Mouse (Mus musculus) small intestine, adult 2 months (tissue): ENCODE data around the gene Nr4a2. TPM values are rescaled to one million over a fixed set of nuclear protein-coding genes. Genes with fewer than 3 reads are reported as not detected.
A peak's percentile ranks its signal among the peaks of the same experiment; 100 is the strongest.

ENCODE experiments used
- H3K27ac ChIP-seq: fragments of 200-500 bp; 2 replicates; pipeline ENCODE4 v1.5.1; 2012; ENCODE audit warnings: low read depth, low read length, control low read depth, inconsistent platforms; ENCODE audit not compliant: insufficient read depth
- H3K27me3 ChIP-seq: fragments of 200-500 bp; 2 replicates; pipeline ENCODE4 v1.6.1; 2012; ENCODE audit warnings: mild to moderate bottlenecking, moderate library complexity, low read length, inconsistent platforms; ENCODE audit not compliant: control insufficient read depth, insufficient read depth
- H3K36me3 ChIP-seq: fragments of 200-500 bp; 2 replicates; pipeline ENCODE4 v1.6.1; 2012; ENCODE audit warnings: mild to moderate bottlenecking, low read length, control low read depth, inconsistent platforms; ENCODE audit not compliant: control insufficient read depth, insufficient read depth
- H3K4me1 ChIP-seq: fragments of 200-500 bp; 2 replicates; pipeline ENCODE4 v1.6.1; 2012; ENCODE audit warnings: low read length, inconsistent platforms, mixed read lengths; ENCODE audit not compliant: control insufficient read depth, insufficient read depth, insufficient read length
- H3K4me3 ChIP-seq: fragments of 200-500 bp; 2 replicates; pipeline ENCODE4 v1.5.1; 2012; ENCODE audit warnings: low read depth, mild to moderate bottlenecking, control low read depth, inconsistent platforms, low read length, moderate library complexity
- CTCF ChIP-seq: fragments of 200-500 bp; IDR thresholded peaks from 2 replicates; pipeline ENCODE4 v1.5.1; 2012; ENCODE audit warnings: low read depth, mild to moderate bottlenecking, control low read depth, inconsistent platforms, low read length, moderate library complexity, mixed read lengths; ENCODE audit not compliant: insufficient replicate concordance, insufficient read length; ENCODE audit errors: extremely low read depth
- POLR2A ChIP-seq: fragments of 200-500 bp; IDR thresholded peaks from 2 replicates; pipeline ENCODE4 v1.6.1; 2012; ENCODE audit warnings: low read depth, mild to moderate bottlenecking, control low read depth, inconsistent platforms, low read length, moderate library complexity
- WGBS: fragments of 180-500 bp; shearing (Covaris S2); methylation state at CpG from one replicate; pipeline ENCODE4 v1.1.7; 2018; 5-methylcytosine and 5-hydroxymethylcytosine counted together
- polyA plus RNA-seq: library from polyadenylated mRNA; depleted of rRNA; stranded (reverse); fragments of >200 nt; gene quantifications from 2 replicates; pipeline ENCODE4 v1.2.3, GENCODE M21; 2012

Nr4a2 gene
- polyA plus RNA-seq, 1 experiment: 2.0 TPM

DNA sequence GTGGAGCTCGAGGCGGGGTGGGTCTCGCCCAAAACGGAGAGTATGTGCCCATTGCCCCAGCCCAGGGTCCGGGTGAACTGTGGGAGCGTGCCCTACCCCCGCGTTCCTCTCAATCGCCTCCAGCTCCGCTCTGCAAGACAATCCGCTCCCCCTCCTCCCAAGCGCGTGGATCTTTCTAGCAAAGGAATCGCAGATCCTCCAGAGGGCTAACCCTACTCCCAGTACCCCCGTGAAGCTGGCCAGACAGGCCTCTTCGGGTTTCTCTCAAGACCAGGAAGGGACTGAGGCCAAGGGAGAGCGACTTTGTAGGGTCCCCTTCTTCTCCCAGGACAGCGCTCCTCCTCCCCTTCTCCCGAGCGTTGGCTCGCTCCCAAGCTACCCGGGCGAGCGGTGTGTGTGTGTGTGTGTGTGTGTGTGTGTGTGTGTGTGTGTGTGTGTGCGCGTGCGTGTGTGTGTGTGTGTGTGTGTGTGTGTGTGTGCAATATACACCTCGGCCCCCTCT, 7.9 kb downstream of the Nr4a2 start:
- WGBS: 1% methylated on average over 26 of the region's 28 CpGs
- H3K27ac ChIP-seq: peak overlapping the region; percentile 71
- peak overlapping the region; percentile 80 for H3K4me3 ChIP-seq
- H3K27me3 ChIP-seq: no peaks in the 10 kb centered on the region
- peaks cover 2% of the 10 kb centered on the region; the same call in 1 of the 2 replicates for H3K4me1 ChIP-seq
- TF ChIP-seq POLR2A (no peak), CTCF (no peak)
- no peaks in the 10 kb centered on the region for H3K36me3 ChIP-seq

DNA sequence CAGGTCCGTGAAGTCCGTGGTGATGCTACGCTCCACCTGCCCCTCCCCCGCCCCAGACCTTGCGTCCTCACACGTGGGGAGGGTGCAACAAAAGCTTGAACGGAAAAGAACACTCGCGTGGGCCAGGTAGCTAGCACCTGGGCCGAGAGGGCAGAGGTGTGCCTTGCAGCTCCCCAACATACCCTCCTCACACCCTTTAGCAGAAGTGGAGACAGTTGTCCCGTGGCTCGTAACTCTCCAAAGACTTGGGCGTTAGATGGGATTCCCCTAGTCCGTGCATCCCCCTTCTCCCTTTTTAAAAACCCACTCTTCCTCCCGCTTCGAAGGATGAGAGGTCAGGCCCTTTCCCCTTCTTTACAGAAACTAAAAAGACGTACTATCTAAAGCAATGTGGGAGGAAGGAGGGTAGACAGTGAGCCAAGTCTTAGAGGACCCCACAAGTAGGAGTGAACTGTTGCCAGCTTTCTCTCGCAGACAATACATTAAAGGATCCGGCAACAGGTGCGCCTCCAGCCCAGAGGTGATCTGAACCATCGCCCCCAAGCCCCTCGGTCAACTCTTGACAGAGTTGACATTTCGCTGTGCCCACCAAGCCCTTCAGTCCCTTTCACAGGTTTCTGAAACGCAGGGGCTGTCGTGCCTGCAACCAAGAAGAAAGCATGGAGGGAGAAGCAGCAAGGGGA, 8.5 kb downstream of the Nr4a2 start:
- H3K27me3 ChIP-seq: no peaks in the 10 kb centered on the region
- peak overlapping the region; percentile 71; the same call in 1 of the 2 replicates for H3K27ac ChIP-seq
- H3K4me1 ChIP-seq: peaks cover 2% of the 10 kb centered on the region; the same call in 1 of the 2 replicates
- H3K36me3 ChIP-seq: no peaks in the 10 kb centered on the region
- H3K4me3 ChIP-seq: peak overlapping the region; percentile 80
- TF ChIP-seq POLR2A (no peak), CTCF (no peak)
- under 1% methylated on average over 25 of the region's 25 CpGs for WGBS

DNA sequence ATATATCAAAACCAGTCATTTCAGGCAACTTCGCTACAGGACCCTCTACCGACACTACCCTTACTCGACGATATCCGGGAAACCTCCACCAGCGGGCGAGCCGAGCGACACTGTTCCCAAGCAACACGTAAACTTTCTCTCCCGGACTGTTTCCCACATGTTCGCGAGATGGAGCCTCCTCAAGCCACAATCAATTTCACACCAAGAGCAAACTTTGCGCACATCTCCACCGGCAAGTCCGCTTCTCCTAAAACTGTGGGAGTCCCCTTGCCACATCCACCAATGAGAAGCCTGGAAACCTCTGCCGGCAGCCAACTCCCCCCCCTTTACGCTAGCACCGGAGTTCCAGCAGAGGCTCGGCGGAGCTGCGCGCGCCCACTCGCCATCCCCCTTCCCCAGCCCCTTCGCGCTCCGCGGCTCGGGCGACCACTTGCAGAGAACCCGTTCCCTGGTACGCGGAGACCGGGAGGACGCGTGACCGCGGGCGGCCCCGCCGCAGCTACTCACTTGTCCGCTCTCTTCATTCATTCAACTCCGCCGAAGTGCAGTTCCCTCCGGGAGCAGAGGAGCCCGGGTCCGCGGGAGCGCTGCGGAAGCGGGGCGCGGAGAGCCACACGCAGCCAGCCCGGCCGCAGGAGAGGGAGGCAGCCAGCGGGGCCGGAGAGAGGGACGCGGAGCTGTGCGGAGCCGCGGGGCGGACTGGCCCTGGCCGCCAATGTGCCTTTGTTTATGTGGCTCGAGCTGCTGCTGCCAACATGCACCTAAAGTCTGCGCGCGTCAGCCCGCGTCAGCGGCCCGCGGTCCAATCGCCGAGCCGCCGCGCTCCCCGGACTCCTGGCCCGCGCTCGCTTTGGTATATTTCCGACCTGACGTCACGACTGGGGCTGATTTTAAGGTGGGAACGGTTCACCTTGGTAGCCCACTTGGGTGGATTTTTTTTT, 9.3 kb downstream of the Nr4a2 start:
- peak overlapping the region; percentile 30; the same call in 1 of the 2 replicates for H3K27ac ChIP-seq
- WGBS: under 1% methylated on average over 88 of the region's 88 CpGs
- peaks cover 2% of the 10 kb centered on the region; the same call in 1 of the 2 replicates for H3K4me1 ChIP-seq
- H3K36me3 ChIP-seq: no peaks in the 10 kb centered on the region
- peak overlapping the region; percentile 80 for H3K4me3 ChIP-seq
- TF ChIP-seq POLR2A (peak; percentile 63), CTCF (no peak)
- H3K27me3 ChIP-seq: no peaks in the 10 kb centered on the region

GRCm38 (mm10) chr2:57113431-57113830, 10.4 kb downstream of the Nr4a2 start:
- TF ChIP-seq CTCF: no peak
- TF ChIP-seq POLR2A: no peak
- Histone ChIP-seq H3K4me1 (peaks cover 2% of the 10 kb centered on the region; the same call in 1 of the 2 replicates), H3K36me3 (no peaks in the 10 kb centered on the region), H3K27ac (no peak overlapping the region), H3K4me3 (no peak overlapping the region), H3K27me3 (no peaks in the 10 kb centered on the region)
- 85% methylated on average over 5 of the region's 5 CpGs for WGBS

DNA sequence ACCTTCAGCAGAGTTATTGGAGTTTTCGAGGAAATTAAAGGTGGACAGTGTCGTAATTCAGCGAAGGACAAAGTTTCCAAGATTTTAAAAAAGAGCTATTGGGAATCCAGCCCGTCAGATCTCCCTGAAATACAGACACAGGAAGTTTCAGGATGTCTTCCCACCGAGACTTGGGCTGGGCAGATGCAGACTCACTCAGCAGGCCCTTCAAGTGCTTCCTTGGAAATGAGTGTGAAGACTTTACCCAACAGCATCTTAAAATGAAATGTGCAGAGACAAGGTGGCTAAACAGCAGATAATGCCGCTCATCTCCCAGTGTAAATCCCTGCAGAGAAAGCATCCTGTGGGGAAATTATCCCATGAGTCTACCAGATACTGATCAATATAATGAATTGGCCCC, 10.9 kb downstream of the Nr4a2 start:
- 90% methylated on average over 6 of the region's 6 CpGs for WGBS
- H3K27me3 ChIP-seq: no peaks in the 10 kb centered on the region
- no peaks in the 10 kb centered on the region for H3K36me3 ChIP-seq
- TF ChIP-seq POLR2A (no peak), CTCF (no peak)
- H3K4me1 ChIP-seq: peaks cover 2% of the 10 kb centered on the region; the same call in 1 of the 2 replicates
- no peak overlapping the region for H3K4me3 ChIP-seq
- H3K27ac ChIP-seq: no peak overlapping the region

DNA sequence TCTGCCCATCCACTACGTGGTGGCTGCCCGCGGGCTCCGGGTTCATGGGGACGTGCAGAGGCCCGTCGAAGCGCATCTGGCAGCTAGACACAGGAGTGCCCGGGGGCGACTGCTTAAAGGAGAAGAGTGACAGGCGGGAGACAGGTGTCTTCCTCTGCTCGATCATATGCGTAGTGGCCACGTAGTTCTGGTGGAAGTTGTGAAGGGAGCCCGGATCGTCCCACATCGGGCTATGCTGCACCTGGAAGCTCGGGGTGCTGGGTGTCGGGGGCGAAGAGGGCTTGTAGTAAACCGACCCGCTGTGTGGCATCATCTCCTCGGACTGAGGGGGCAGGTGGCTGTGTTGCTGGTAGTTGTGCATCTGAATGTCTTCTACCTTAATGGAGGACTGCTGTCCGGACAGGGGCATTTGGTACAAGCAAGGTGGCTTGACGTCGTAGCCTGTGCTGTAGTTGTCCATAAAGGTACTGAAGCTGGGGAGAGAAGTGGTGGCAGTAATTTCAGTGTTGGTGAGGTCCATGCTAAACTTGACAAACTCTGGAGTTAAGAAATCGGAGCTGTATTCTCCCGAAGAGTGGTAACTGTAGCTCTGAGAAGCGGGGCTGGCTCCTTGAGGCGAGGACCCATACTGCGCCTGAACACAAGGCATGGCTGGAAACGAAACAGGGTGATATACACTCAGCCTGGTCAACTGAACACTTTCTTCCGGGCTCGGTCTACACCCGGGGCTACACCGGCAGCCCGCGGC, 11.8 kb downstream of the Nr4a2 start:
- H3K27ac ChIP-seq: no peak overlapping the region
- no peaks in the 10 kb centered on the region for H3K27me3 ChIP-seq
- TF ChIP-seq POLR2A (no peak), CTCF (no peak)
- no peak overlapping the region for H3K4me3 ChIP-seq
- no peaks in the 10 kb centered on the region for H3K36me3 ChIP-seq
- H3K4me1 ChIP-seq: peaks cover 2% of the 10 kb centered on the region; the same call in 1 of the 2 replicates
- 79% methylated on average over 38 of the region's 38 CpGs for WGBS
